ENCODE assay signal across 27 mouse cellular contexts in the genomic region with DNA sequence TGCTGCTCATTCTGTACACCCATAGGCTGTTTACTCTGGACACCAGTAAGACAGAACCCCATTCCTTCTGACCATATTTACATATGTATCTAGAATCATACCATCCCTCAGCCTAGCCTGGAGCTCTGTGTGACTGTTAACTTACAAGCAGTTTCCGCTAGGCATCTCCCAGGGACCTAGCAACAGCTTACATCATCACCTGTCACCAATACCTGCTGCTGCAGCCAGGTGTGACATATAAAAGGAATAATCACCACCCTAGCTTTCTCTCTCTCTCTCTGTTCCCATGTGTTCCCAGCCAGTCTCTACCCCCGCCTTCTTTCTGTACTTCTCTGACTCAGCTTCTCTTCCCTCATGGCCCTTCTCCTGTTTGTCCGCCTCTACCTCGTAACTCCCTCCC. TPM values are rescaled to one million over a fixed set of nuclear protein-coding genes. Genes with fewer than 3 reads are reported as not detected.
A peak's percentile ranks its signal among the peaks of the same experiment; 100 is the strongest.
DNase-seq lines count a peak whose midpoint lies in the region; ATAC-seq and TF ChIP-seq lines count a peak whose summit lies in the region.
"Had no signal": no experiment of that assay in that cellular context is flagged by ENCODE, and none has a peak within 500 bp of the region (broad histone marks: within the 10 kb centered on the region; RNA-seq: fewer than 3 reads in every experiment).

No protein-coding gene starts in this region.

- ATAC-seq in kidney, embryonic 16.5 days (ENCODE audit: low FRiP score, low TSS enrichment), result no peak
- peak; percentile 71 for ATAC-seq in intestine, postnatal 0 days
- ATAC-seq: forebrain, postnatal 0 days; midbrain, embryonic 16.5 days had no signal

- 89% methylated on average over 4 of the region's 4 CpGs for WGBS in kidney, embryonic 16.5 days
- 82% methylated on average over 4 of the region's 4 CpGs for WGBS in intestine, postnatal 0 days

- H3K4me1 ChIP-seq in kidney, embryonic 16.5 days (ENCODE audit: insufficient read depth, low read length), result peaks cover 16% of the 10 kb centered on the region
- no peaks in the 10 kb centered on the region for H3K4me1 ChIP-seq in intestine, postnatal 0 days (replicated peaks; ENCODE audit: control insufficient read depth, insufficient read depth, low read length)

- H3K9me3 ChIP-seq in kidney, embryonic 16.5 days (ENCODE audit: low read length), result no peaks in the 10 kb centered on the region
- H3K9me3 ChIP-seq in intestine, postnatal 0 days (ENCODE audit: control insufficient read depth), result no peaks in the 10 kb centered on the region
- H3K9me3 ChIP-seq: forebrain, embryonic 10.5 days; hindbrain, embryonic 13.5 days; limb, embryonic 15.5 days; neural tube, embryonic 13.5 days had no signal

- peak; percentile 17 for DNase-seq in kidney, adult 9 months
- peak; percentile 3 to 5 for DNase-seq in left cerebral cortex, postnatal 14 days (ENCODE audit: low spot score in 2 of 2)
- DNase-seq in left cerebral cortex, postnatal 10 days (ENCODE audit: extremely low spot score in 1 of 2, low spot score in 2 of 2), result no peak
- peak; percentile 20 for DNase-seq in R1 (ENCODE audit: low read depth, low spot score)
- no peak for DNase-seq in gastrocnemius, adult 8-10 months (ENCODE audit: low spot score in 2 of 2)
- DNase-seq: adrenal gland, adult 2 months; B cell, adult 2 months; cerebellum, adult 18-20 months; cerebellum, postnatal 14 days; forebrain, postnatal 0 days; gastrocnemius, postnatal 36 days; heart, postnatal 36 days; layer of hippocampus, adult 9-11 months; left cerebral cortex, postnatal 4 days; lung, embryonic 14.5 days; lung, postnatal 4 days; thymus, adult 18-20 months; thymus, postnatal 36 days had no signal

- intact Hi-C loops in left cerebral cortex, postnatal 14 days (cut with DNase I), result no loop called here
- intact Hi-C loops in left cerebral cortex, postnatal 10 days (cut with DNase I), result no loop called here

- no peak overlapping the region for H3K9ac ChIP-seq in kidney, embryonic 16.5 days (replicated peaks; ENCODE audit: low read length)
- no peak overlapping the region for H3K9ac ChIP-seq in intestine, postnatal 0 days (ENCODE audit: low read depth, low read length)
- H3K9ac ChIP-seq: forebrain, postnatal 0 days; hindbrain, embryonic 13.5 days; limb, embryonic 15.5 days; liver, embryonic 14.5 days; lung, embryonic 14.5 days; neural tube, embryonic 13.5 days had no signal

- TF ChIP-seq CTCF in intestine, postnatal 0 days (IDR thresholded peaks at IDR 0.05; ENCODE audit: low read depth), result peak; percentile 23; the same call in 1 of the 2 replicates

- H3K36me3 ChIP-seq in kidney, embryonic 16.5 days (ENCODE audit: insufficient read depth, low read length), result peaks cover 9% of the 10 kb centered on the region; the same call in 1 of the 2 replicates
- peaks cover 12% of the 10 kb centered on the region for H3K36me3 ChIP-seq in intestine, postnatal 0 days (ENCODE audit: control insufficient read depth, insufficient read depth)

- H3K4me3 ChIP-seq in kidney, embryonic 16.5 days (ENCODE audit: low read length), result no peak overlapping the region
- H3K4me3 ChIP-seq in intestine, postnatal 0 days (ENCODE audit: low read depth, low read length), result no peak overlapping the region
- H3K4me3 ChIP-seq: forebrain, embryonic 10.5 days; hindbrain, embryonic 13.5 days; limb, embryonic 15.5 days; myocyte; neural tube, embryonic 13.5 days had no signal

- no peak overlapping the region for H3K27ac ChIP-seq in kidney, embryonic 16.5 days (ENCODE audit: low read length)
- H3K27ac ChIP-seq in intestine, postnatal 0 days (ENCODE audit: low read depth, low read length), result no peak overlapping the region
- H3K27ac ChIP-seq: forebrain, embryonic 10.5 days; hindbrain, embryonic 13.5 days; limb, embryonic 15.5 days; liver, embryonic 14.5 days; neural tube, embryonic 13.5 days had no signal

- H3K4me2 ChIP-seq in kidney, embryonic 16.5 days (replicated peaks; ENCODE audit: low read depth, low read length), result no peak overlapping the region
- H3K4me2 ChIP-seq in intestine, postnatal 0 days (replicated peaks; ENCODE audit: low read depth), result no peak overlapping the region
- H3K4me2 ChIP-seq: hindbrain, embryonic 13.5 days; limb, embryonic 15.5 days; lung, embryonic 14.5 days; neural tube, embryonic 13.5 days had no signal

- no peaks in the 10 kb centered on the region for H3K27me3 ChIP-seq in kidney, embryonic 16.5 days (ENCODE audit: insufficient read depth, low read length)
- H3K27me3 ChIP-seq in intestine, postnatal 0 days (replicated peaks; ENCODE audit: control insufficient read depth, insufficient read depth, low read length), result no peaks in the 10 kb centered on the region
- H3K27me3 ChIP-seq: hindbrain, embryonic 13.5 days; limb, embryonic 15.5 days; neural tube, embryonic 13.5 days had no signal

RNA-seq across cellular contexts. Expression of gene Ipo8, which starts 5.1 kb away (rescaled TPM):
- 24.8 and 24.9 TPM in 2 replicates for polyA plus RNA-seq in kidney, embryonic 16.5 days (2015; fragmentation: Nextera tagmentation; extraction: Ambion mirVana)
- total RNA-seq in left cerebral cortex, postnatal 14 days (2021), result 10 to 100 TPM; 30.6 to 32.1 TPM
- 10 to 100 TPM; 28.3 to 30.1 TPM for total RNA-seq in left cerebral cortex, postnatal 10 days (2021)
- 16.5 and 17.4 TPM in 2 replicates for polyA plus RNA-seq in intestine, postnatal 0 days (2015; fragmentation: Nextera tagmentation; extraction: Ambion mirVana)
- 10 to 100 TPM; 15.8 to 20.4 (median 18.1) TPM for total RNA-seq in gastrocnemius, adult 8-10 months (2022)

Comparison
In these comparisons a context has a peak if more than half of its experiments do, and no peak if none do; other contexts are left out.
1. DNase-seq: peak in kidney, adult 9 months (single experiment), left cerebral cortex, postnatal 14 days (2 of 2) and R1 (single experiment); none in left cerebral cortex, postnatal 10 days (0 of 2) and gastrocnemius, adult 8-10 months (0 of 2).